Mouse (Mus musculus) 416B (cell line): ENCODE results near the gene Nme3.

Source experiments
- DNase-seq: peaks from one replicate; pipeline ENCODE4 v3.0.0; 2011; ENCODE audit warnings: low read depth

Gene Nme3

DNA sequence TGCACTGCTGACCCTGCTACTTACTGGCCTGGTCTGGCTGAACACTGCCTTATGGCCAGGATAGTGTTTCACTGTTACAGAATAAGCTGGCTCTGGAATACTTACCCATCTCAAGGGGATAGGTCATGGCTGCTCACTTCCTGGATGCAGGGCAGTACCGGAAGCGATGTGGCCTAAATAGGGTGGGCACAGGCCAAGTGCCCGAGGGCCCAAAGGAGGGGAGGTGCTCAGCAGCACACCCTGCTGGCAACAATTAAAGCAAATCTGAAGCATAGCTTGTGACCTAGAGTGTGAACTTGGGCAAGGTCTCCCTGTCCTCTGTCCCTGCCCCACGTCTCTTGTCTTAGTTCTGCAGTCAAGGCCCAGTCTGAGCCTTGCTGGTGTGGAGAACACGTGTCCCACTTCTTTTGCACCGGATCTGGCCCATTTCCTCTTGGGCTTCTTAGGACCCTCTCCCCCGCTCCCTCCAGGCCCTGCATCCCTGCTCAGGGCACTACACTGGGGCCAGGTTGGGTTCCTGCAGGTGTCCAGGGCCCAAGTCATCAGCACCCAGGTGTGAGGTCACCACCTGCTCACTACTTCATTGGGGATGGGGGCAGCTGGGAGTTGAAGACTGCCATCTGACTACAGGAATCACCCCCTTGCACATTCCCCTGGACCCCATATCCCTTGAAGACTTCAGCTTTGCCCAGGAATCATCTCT is 14.4 kb upstream of the Nme3 start:
- DNase-seq, result peak; percentile 82

DNA sequence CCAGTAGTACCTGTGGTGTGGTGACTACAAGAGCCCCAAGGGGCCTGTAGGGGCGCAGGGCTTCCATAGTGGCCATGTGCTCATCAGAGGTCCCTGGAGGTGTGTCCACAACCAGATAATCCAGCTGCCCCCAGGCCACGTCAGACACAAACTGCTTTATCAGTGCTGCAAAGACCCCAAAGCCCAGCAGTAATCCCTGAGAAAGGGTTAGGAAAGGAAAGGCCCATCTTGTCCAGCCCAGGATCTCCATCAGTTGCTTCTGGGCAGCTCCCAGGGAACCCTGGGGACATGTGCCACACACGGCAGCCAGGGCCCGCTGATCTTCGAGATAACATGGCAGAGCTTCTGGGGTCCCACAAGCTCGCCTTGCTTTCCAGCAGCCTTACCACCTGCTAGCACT is 11.9 kb upstream of the Nme3 start:
- no peak for DNase-seq

DNA sequence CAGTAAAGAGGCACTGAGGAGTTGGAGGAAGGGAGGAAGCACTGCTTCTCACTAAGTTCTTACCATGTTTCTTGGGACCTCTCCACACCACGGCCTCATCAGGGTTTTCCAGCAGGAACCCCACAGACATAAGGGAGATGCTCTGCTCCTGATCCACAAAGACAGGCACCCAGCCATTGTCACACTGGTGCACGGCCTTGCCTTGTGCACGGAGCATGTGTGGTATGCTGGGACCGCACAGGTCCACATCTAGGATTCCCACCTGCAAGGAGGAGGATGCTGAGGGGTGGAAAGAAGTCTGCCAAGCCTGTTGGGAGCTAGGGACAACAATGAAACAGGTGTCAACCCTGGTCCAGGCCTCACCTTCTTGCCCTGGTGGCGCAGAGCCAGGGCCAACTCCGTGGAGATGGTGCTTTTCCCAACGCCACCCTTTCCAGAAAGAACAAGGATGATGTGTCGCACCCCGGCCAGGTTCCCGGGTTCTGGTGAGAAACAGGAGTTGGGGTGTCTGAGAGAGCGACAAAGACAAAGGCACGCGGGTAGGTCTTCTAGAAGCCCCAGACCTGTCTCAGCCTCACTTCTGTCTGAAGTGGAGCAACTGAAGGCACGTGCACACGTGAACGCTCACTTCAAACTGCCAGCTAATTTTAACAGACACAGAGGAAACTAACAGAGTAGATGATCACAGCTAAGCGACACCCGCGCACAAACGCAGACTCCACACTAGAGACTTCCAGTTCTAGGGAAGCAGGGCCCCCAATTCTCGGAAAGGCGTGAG is 10.8 kb upstream of the Nme3 start:
- no peak for DNase-seq

DNA sequence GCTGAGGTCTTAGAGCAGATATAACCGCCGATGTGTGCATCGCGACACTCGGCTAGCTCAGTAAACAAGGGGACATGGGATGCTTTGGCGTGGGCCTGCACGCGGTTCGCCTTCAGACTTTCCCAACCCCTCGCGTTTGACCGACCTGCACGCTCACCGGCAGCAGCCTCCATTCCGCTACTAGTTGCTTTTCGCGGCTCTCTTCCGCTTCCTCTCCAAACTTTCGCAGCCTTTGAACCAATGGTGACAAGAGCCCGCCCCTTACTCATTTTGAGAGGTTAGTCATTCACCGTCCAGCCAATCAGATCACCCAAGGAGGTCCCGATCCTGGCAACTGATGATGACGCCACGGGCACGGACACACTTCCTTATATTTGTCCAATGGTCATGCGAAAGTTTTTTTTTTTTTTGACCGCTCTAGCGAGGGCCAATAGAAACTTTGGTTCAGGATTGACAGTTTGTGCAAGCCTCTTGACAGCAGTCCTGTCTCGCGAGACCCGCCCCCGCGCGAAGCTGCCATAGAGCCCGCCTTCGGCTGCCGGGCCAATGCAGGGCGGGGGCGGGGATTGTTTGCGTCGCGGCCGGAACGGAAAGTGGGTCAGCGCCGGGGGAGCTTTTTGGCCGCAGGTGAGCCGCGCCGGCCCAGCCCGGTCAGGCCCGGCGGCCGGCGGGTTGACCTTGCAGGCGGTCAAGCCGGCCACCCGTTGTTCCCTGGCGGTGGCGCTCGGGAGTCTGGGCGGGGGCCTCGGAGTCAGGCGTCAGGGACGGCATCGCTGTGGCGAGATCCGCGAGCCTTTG is 10.0 kb upstream of the Nme3 start, which contains the start of the genes Nubp2 and Spsb3:
Nubp2 (minus strand) TSS at position 216 of the 798 bp plus-strand sequence.
Spsb3 (plus strand) TSS at position 510 of the 798 bp plus-strand sequence.
- DNase-seq, result peak; percentile 100

DNA sequence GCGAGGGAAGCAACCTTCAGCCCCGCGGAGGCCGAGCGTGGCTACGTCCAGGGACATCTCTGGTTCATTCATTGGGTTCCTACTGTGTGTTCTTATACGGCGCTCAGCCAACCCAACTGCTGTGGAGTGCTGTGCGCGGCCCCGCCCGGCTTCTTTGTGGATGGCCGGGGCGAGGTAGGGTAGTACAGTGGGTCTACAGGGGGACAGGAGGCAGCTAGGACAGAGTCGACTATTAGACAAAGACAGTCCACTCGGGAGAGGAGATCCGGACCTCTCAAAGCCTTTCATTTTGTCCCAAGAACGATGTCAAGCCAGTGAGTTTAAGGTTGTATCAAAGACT is 9.4 kb upstream of the Nme3 start:
- DNase-seq, result no peak

DNA sequence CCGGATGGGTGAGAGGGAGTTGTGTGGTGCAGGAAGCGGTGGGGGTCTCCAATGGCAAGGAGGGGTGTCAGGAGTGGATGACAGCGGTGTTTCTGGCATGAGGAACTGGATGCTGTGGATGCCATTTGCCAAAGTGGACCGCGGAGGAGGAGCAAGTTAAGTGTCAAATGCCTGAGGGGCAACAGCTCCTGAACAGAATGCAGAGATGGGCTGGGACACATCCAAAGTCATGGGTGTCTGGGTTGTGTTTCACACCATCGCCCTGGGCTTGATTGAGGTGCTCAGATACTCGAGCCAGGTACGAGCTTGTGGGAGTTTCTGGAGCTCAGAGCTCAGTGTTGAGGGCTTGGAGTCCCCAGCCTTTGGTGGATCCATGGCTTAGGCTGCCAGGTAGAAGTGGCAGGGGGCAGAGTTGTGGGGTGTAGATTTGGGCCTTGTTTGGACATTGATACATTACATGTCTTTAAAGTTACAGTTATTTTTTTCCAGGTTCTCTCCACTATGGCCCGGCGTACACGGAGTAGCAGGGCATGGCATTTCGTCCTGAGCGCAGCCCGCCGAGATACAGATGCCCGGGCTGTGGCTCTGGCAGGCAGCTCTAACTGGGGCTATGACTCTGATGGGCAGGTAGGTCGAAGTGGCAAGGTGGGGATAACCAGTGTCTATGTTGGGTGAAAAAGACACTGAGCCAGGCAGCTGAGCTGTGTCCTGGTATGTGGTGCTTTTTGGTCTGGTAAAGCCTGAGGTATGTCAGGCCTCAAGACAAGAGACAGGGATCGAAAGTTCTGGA is 8.8 kb upstream of the Nme3 start:
- peak; percentile 31 for DNase-seq

DNA sequence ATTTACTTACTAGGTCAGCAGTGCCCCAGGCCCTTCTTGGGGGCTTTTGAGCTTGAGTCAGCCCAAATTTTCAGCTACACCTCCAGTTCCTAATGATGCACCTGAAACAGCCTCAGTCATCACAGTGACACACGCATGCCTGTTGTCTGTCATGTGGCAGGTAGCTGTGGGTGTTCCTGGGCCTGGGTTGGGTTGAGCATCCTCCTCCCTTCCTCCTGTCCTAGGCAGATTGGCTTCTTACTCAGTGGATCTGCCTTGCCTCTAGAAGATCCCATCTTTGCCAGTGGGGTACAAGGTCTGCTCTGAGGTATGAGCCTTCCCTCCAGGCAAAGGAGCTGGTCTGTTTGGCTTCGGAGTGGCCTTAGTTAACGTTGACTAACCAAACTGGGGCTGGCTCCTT is 7.4 kb upstream of the Nme3 start:
- no peak for DNase-seq

DNA sequence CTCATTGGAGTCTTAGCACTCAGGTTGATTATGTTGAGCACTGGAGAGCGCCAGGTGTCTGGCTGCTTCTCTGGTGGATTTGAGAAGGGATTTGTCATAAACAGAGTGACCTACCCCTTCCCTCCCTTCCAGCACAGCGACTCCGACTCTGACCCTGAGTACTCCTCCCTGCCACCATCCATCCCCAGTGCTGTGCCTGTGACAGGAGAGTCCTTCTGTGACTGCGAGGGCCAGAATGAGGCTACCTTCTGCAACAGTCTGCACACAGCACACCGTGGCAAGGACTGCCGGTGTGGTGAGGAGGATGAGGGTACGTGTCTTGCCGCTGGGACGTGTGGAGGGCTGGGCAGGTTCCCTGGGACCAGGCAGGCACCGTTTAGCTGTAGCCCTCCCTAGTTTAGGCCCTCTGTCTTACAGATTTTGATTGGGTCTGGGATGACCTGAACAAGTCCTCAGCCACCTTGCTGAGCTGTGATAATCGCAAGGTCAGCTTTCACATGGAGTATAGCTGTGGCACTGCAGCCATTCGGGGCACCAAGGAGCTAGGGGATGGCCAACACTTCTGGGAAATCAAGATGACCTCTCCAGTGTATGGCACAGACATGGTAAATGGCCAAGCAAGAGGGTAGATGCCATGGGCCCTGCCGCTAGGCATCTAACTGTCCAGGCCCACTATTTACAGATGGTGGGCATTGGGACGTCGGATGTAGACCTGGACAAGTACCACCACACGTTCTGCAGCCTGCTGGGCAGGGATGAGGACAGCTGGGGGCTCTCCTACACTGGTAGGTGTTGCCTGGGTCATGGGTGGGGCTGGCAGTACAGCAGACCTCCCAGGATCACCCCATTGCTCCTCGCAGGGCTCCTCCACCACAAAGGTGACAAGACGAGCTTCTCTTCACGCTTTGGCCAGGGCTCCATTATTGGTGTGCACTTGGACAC is 5.9 kb upstream of the Nme3 start:
- DNase-seq, result no peak

DNA sequence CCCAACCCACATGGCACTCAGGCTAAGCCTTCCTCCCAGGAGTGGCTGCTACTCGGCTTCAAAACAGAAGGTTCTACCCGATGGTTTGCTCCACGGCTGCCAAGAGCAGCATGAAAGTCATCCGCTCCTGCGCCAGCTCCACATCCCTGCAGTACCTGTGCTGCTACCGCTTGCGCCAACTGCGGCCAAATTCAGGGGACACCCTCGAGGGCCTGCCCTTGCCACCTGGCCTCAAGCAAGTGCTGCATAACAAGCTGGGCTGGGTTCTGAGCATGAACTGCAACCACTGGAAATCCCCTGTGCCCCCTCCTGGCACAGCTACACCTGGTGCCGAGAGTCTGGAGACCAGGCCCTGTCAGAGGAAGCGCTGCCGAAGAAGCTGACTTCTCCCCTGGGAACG is 5.0 kb upstream of the Nme3 start:
- no peak for DNase-seq

DNA sequence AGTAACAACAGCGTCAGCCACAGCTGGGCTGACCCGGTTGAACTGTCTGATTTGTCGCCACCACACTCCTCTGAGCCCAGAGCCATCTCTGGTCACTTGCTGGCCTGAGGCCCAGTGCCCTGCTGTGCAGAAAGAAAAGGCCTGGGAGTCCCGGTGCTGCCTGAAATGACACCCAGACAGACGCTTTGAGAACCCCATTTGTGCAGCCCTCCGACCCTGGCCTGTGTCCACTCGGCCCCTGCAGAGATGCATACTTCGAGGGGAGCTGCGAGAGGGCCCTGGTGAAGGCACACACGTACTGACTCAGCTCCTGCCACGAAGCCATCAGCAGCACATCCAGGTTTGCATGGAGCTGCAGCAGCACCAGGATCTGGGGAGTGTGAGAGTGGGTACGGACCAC is 3.5 kb upstream of the Nme3 start:
- no peak for DNase-seq

DNA sequence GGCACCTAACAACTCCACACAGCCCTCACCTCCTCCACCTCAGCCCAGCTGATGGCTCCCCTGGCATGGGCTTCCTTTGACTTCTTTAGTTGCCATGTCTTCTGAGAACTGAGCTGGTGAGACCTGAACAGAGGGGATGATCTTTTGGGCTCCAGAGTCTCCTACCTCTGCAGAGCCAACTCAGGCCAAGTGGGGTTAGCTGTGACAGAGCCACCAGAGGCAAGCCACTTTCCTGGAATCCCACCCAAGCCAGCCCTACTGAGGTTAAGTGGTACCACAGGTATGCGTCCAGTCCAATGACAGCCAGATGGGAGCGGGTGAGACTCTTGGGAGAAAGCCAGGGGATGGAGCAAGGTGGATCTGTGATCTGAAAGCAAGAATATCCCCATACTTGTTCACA is 3.0 kb upstream of the Nme3 start:
- no peak for DNase-seq

DNA sequence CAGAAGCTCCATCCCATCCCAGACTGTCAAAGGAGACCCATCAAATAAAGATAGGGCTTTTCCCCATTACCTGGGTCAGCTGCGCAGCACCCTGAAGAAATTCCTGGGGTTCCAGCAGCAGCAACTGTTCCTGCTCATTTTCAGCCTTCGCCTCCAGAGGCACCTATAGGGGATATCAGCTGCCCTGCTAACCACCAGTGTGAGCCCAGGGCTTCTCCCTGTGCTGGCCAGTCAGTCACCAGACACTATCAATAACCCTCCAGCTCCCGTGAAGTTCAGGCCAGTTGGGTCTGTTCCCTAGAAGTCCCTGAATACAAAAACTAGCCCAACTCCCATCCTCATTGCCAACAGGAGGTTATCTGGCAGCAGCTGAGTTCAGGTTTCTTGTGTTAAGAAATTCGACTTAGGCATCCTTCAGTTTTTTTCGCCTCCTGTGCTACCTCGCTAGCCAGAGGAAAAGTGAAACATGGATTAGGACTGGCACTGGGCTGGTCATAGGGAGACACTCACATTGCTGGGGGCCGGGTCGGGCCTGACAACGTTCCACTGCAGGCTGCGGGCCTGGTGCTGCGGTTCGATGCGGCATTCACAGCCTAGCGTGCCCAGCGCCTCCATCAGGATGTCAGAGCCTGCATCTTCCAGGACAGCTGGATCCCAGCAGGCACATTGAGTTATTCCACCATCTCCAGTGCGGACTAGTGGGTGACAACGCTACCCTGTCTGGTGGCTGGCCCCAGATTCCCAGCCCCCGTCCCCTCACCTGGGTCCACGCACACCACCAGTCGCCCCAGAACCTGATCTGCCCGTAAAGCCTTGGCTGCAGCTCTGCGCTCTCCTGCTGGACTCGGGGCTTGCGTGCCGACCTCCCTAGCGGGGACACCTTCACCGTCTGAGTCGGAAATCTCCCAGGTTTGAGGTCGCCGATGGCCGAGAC is 2.0 kb upstream of the Nme3 start:
- peak; percentile 22 for DNase-seq

DNA sequence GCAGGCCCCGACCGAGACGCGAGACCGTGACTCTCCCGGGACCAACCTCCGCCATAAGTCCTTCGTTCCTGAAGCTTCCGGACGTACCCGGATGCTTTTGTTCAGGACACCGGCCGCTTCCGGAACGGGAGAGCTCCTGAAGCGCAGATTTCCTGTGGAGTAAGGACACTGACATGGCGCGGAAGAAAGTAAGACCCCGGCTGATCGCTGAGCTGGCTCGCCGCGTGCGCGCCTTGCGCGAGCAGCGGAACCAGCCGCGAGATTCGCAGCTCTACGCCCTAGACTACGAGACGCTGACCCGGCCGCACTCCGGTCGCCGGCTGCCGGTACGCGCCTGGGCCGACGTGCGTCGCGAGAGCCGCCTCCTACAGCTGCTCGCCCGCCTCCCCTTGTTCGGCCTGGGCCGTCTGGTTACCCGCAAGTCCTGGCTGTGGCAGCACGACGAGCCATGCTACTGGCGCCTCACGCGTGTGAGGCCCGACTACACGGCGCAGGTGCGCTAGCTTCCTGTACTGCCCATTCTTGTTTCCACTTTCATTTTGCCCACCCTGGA is 1.2 kb upstream of the Nme3 start, which contains the start of the genes Eme2 and Mrps34:
Eme2 (minus strand) TSS at position 93 of the 553 bp plus-strand sequence.
Mrps34 (plus strand) TSS at position 122 of the 553 bp plus-strand sequence.
- peak; percentile 92 for DNase-seq

DNA sequence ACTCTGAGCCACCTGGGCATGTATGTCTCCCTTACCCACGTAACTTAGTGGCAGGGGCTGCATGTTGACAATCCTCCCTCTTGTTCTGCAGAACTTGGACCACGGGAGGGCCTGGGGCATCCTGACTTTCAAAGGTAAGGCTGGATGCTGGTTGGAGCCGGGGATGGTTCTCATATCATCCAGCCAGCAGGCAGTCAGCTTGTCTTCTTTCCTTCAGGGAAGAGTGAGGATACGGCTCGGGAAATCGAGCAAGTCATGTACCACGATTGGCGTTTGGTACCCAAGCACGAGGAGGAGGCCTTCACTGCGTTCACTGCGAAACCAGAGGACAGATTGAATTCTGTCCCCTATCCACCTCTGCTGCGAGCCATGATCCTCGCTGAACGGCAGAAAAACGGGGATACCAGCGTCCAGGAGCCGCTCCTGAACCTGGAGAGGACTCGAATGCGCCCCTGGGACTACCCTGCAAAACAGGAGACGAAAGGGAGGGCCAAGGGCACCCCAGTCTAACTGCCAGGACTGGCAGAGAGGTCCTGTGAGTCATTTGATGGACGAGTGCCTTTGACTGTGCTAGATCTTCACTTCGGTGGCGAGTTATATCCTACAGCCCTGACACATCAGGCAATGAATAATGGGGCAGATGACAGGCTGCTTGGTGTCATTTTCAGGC is 594 bp upstream of the Nme3 start:
- DNase-seq, result peak; percentile 61

DNA sequence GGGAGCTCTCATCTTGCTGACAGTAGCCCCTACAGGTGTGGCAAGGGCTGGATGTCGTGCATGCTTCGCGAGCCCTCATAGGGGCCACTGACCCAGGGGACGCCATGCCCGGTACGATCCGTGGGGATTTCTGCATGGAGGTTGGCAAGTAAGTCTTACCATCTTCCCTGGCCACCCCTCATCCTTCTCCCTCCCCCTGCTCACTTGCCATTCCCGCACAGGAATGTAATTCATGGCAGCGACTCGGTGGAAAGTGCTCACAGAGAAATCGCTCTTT is 631 bp downstream of the Nme3 start:
- no peak for DNase-seq

DNA sequence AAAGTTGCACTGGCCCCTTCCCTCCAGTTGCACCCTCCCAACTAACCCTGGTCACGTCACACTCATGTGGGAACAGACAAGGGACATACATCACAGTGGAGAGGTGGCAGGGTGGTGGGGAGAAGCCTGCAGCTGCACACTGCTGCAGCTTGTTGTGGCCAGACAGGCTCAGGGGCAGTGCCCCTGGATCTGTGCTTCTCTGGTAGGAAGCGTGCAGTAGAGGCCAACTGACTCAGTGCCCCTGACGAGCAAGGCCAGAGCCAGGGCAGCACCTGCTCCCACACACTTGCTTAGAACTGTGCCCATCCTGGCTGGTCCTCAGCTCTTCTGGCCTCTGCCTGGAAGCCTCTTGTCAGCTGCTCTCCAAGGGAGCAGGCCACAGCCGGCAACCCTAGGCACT is 1.3 kb downstream of the Nme3 start:
- no peak for DNase-seq

DNA sequence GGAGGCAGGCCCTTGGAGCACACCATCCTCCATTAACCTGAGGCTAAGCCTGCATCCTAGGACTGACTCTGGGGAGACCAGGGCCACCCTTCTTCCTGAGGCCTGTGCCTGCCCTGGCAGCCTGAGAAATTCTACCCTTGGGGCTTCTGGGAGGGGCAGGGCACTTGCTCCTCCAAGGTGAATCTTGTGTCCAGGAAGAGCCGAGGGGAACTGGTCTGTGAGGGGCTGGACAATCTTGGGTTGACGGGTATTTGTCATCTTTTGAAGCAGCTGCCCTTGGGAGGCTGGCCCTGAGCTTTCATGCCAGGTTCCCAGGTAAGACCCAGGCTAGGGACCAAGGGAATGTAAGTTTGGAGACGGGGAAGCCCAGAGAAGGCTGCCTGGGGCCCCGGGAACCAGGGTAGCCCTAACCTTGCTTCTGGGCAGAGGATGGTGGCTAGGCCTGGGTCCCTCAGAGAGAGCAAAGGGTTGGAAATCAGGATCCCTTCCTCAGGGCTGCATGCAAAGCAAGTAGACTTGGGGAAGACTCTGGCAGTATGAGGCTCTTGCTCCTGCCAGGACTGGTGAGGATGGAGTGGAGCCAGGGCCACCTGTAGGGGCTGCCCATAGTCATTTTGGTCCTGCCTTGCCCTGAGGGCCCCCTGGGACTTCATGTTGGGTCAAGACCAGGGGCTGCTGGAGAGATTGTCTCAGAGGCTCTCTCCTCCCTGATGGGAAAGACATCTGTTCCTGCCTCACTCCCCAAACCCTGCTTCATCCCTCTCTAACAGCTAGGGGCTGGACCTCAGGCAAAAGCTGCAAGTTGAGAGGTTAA is 1.9 kb downstream of the Nme3 start:
- no peak for DNase-seq

DNA sequence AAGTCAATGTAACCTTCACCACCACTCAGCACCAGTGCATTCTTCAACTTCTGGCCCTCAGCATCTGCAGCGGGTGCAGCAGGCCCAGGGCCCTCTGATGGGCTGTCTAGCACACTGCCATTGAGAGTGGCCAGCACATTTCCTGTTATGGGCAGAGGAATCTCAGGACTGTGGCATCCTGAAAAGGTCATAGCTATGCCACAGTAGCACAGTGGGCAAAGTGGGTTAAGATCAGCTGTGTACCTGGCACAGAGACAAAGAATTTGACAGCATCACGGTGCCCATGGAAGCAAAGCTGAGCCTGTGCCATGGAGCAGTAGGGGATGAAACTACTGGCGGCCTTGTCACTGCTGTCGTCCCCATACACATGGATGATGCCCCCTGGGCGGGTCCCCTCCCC is 2.9 kb downstream of the Nme3 start:
- no peak for DNase-seq
